Mouse (Mus musculus) intestine, postnatal 0 days (tissue): ENCODE measurements at regions not wholly inside any gene's neighbourhood (a gene's known extent, or its start where the extent isn't known, plus 50 kb on each side); places are given as distances from the start of the nearest gene placed in this dataset.

Experiments used
- ATAC-seq: fragments of 200-750 bp; cut with Nextera tagmentation; 2 replicates; pipeline ENCODE4 v1.8.0; 2017; ENCODE audit warnings: mild to moderate bottlenecking, moderate TSS enrichment, moderate library complexity
- H3K27ac ChIP-seq: fragments of 300-500 bp; sonication (generic); 2 replicates; pipeline ENCODE4 v1.5.1; 2014; ENCODE audit warnings: mild to moderate bottlenecking, low read depth, low read length, moderate library complexity
- H3K27me3 ChIP-seq: fragments of 300-500 bp; sonication (generic); replicated peaks from 2 replicates; pipeline ENCODE4 v1.6.1; 2014; ENCODE audit warnings: low read length, mixed read lengths; ENCODE audit not compliant: control insufficient read depth, insufficient read depth
- H3K36me3 ChIP-seq: fragments of 300-500 bp; sonication (generic); 2 replicates; pipeline ENCODE4 v1.6.1; 2014; ENCODE audit warnings: mild to moderate bottlenecking, moderate library complexity; ENCODE audit not compliant: control insufficient read depth, insufficient read depth
- H3K4me1 ChIP-seq: fragments of 300-500 bp; sonication (generic); replicated peaks from 2 replicates; pipeline ENCODE4 v1.6.1; 2014; ENCODE audit warnings: antibody characterized with exemption, low read length, mixed read lengths; ENCODE audit not compliant: control insufficient read depth, insufficient read depth
- H3K4me2 ChIP-seq: fragments of 300-500 bp; sonication (generic); replicated peaks from 2 replicates; pipeline ENCODE4 v1.6.1; 2014; ENCODE audit warnings: low read depth, mild to moderate bottlenecking, moderate library complexity
- H3K4me3 ChIP-seq: fragments of 300-500 bp; sonication (generic); 2 replicates; pipeline ENCODE4 v1.5.1; 2014; ENCODE audit warnings: low read depth, low read length
- H3K9ac ChIP-seq: fragments of 300-500 bp; sonication (generic); 2 replicates; pipeline ENCODE4 v1.6.1; 2014; ENCODE audit warnings: mild to moderate bottlenecking, low read depth, low read length
- H3K9me3 ChIP-seq: fragments of 300-500 bp; sonication (generic); 2 replicates; pipeline ENCODE4 v1.6.1; 2016; ENCODE audit warnings: mixed run types; ENCODE audit not compliant: control insufficient read depth
- CTCF ChIP-seq: sonication (generic); IDR thresholded peaks from 2 replicates; pipeline ENCODE4 v1.5.1; 2016; ENCODE audit warnings: low read depth, mild to moderate bottlenecking, control low read depth, antibody characterized with exemption, moderate library complexity
- WGBS: fragments of 180-500 bp; shearing (Covaris S2); extraction: QIAGEN DNeasy Blood & Tissue Kit; methylation state at CpG from one replicate; pipeline ENCODE4 v1.1.7; 2014; 5-methylcytosine and 5-hydroxymethylcytosine counted together

DNA sequence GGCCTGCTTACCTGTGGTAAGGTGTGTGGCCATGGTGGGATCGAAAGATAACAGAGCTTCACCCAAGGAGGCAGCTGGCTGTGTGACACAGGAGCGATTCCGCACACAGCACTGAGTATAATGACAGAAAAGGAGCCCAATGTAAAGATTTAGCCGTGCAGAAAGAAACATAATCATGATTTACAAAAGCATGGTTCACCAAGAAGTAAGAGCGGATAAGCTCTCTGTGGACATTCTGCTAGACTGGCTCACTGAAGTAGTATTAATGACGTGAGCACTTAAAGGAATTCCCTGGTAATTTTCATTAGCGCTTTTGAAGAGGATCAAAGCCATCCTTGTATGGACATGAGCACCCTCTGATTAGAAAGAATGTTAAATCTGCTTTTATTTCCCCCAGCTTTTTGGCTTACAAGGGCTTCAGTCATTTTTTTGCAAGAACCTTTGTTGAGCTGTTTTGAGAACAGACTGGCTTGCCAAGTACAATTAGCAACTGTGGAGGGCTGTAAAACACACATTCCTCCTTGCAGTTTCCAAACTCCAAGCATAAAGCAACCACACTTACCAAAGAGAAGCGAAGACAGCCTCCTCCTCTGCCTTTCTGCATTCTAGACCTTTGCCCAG, 140.5 kb upstream of the Gcfc2 start:
- no peak for TF ChIP-seq CTCF
- H3K4me3 ChIP-seq: no peak overlapping the region
- 79% methylated on average over 8 of the region's 8 CpGs for WGBS
- H3K4me2 ChIP-seq: no peak overlapping the region
- H3K27ac ChIP-seq: no peak overlapping the region
- H3K27me3 ChIP-seq: no peaks in the 10 kb centered on the region
- no peak for ATAC-seq
- H3K9me3 ChIP-seq: no peaks in the 10 kb centered on the region
- H3K4me1 ChIP-seq: no peaks in the 10 kb centered on the region
- H3K9ac ChIP-seq: no peak overlapping the region
- no peaks in the 10 kb centered on the region for H3K36me3 ChIP-seq

DNA sequence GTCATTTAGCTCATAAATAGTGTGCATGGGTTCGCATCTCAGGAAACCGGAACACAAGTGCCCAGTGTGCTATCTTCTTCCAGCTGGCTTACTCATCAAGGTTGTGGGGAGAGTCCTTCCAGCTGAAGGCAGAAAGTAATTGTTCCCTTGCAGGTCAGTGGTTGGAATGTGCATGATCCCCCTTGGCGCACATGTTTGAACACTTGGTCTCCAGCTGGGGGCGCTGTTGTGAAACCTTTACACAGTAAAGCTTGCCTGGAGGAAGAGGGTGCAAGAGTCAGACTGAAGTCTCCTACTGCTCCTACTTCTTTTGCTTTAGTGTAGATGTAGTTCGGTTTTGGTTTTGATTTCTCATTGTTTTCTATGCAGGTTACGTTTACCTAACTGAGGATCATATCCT, 128.2 kb upstream of the Gcfc2 start:
- H3K9ac ChIP-seq: no peak overlapping the region
- 0 out of 2 replicates have a peak, but pooled peaks have one; percentile 4 for TF ChIP-seq CTCF
- no peaks in the 10 kb centered on the region for H3K9me3 ChIP-seq
- no peaks in the 10 kb centered on the region for H3K27me3 ChIP-seq
- WGBS: 82% methylated on average over 6 of the region's 6 CpGs
- H3K4me1 ChIP-seq: no peaks in the 10 kb centered on the region
- no peak overlapping the region for H3K4me3 ChIP-seq
- no peak overlapping the region for H3K4me2 ChIP-seq
- ATAC-seq: no peak
- H3K36me3 ChIP-seq: no peaks in the 10 kb centered on the region
- no peak overlapping the region for H3K27ac ChIP-seq

DNA sequence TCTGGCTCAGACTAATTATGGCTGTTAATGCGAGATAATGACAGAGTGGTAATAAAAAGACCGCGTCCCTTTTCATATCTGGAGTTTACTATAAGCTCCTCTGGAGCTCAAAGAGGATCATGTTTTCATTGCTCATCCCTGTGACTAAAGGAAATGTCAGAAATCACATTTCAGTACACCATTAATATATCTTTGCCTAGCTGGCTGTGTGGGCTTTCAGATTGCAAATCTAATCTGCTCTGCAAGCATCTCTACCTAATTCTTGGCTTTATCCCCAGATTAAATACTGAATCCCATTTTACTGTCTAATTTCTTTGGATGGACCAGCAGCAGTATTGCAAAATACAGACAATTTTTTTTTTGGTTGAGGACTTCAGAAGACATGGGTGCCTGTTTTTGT, 122.6 kb upstream of the Gcfc2 start:
- ATAC-seq: no peak
- Histone ChIP-seq H3K9me3 (no peaks in the 10 kb centered on the region), H3K27me3 (no peaks in the 10 kb centered on the region), H3K4me3 (no peak overlapping the region), H3K9ac (no peak overlapping the region), H3K4me1 (no peaks in the 10 kb centered on the region), H3K36me3 (no peaks in the 10 kb centered on the region), H3K27ac (no peak overlapping the region), H3K4me2 (no peak overlapping the region)
- 83% methylated on average over 3 of the region's 3 CpGs for WGBS
- TF ChIP-seq CTCF: no peak

DNA sequence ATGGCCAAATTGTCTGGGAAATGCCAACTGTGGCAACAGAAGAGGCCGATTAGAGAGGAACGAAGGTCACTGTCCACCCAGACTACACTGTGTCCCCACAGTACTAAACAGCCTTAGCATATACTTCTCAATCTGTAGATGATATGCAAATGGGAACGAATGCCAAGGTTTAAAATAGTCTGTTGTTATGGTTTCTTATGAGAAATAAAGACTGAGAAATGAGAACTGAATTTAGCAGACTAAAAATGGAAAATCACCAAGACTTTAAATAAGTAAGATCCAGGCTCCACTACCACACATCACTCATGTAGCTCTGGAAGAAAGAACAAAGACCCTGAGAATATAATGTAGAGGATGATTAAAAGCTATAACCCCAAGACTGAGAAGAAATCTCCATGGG, 121.7 kb upstream of the Gcfc2 start:
- H3K27ac ChIP-seq: no peak overlapping the region
- no peak overlapping the region for H3K4me3 ChIP-seq
- no peaks in the 10 kb centered on the region for H3K9me3 ChIP-seq
- no peaks in the 10 kb centered on the region for H3K4me1 ChIP-seq
- H3K4me2 ChIP-seq: no peak overlapping the region
- ATAC-seq: no peak
- H3K27me3 ChIP-seq: no peaks in the 10 kb centered on the region
- no peak overlapping the region for H3K9ac ChIP-seq
- WGBS: 77% methylated on average over 3 of the region's 3 CpGs
- no peaks in the 10 kb centered on the region for H3K36me3 ChIP-seq
- no peak for TF ChIP-seq CTCF

DNA sequence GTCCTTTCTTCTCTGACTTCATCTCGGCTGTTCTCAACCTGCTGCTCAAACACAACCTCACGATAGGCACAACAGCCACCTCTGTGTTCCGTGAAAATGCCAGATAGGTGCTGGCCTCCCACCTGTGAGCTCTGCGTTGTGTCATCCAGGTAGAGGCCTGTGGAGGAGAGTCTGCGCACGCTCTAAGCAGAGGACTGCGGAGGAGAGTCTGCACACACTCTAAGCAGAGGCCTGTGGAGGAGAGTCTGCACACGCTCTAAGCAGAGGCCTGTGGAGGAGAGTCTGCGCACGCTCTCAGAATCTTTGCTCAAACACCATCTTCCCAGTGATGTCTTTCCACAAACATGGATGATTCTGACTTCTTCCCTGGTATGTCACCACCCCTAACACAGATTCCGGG, 117.5 kb upstream of the Gcfc2 start:
- TF ChIP-seq CTCF: no peak
- no peaks in the 10 kb centered on the region for H3K36me3 ChIP-seq
- H3K27me3 ChIP-seq: no peaks in the 10 kb centered on the region
- no peak for ATAC-seq
- H3K4me1 ChIP-seq: no peaks in the 10 kb centered on the region
- H3K27ac ChIP-seq: no peak overlapping the region
- WGBS: 87% methylated on average over 11 of the region's 11 CpGs
- H3K4me2 ChIP-seq: no peak overlapping the region
- no peaks in the 10 kb centered on the region for H3K9me3 ChIP-seq
- no peak overlapping the region for H3K4me3 ChIP-seq
- H3K9ac ChIP-seq: no peak overlapping the region

DNA sequence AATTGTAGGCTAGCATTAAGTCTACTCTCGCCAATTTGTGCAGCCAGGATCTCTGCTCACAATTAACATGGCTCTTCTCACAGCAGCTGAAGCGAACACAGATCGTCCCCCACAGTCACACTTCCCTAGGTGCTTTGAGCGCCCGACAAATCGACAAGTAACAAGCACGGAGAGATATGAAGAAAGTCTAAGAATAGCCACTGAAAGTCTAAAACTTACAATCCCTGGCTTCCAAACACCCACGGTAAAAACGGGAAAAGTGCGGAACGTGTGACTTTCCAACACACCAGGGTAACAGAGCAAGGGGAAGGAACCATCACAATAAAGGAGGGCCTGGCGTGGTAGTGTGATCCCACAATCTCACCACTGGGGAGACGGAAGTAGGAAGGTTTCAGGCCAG, 114.8 kb upstream of the Gcfc2 start:
- TF ChIP-seq CTCF: no peak
- ATAC-seq: no peak
- no peaks in the 10 kb centered on the region for H3K9me3 ChIP-seq
- H3K27ac ChIP-seq: no peak overlapping the region
- H3K4me1 ChIP-seq: no peaks in the 10 kb centered on the region
- H3K9ac ChIP-seq: no peak overlapping the region
- H3K27me3 ChIP-seq: no peaks in the 10 kb centered on the region
- WGBS: 91% methylated on average over 13 of the region's 13 CpGs
- H3K36me3 ChIP-seq: no peaks in the 10 kb centered on the region
- H3K4me3 ChIP-seq: no peak overlapping the region
- no peak overlapping the region for H3K4me2 ChIP-seq
